In the genomic region with DNA sequence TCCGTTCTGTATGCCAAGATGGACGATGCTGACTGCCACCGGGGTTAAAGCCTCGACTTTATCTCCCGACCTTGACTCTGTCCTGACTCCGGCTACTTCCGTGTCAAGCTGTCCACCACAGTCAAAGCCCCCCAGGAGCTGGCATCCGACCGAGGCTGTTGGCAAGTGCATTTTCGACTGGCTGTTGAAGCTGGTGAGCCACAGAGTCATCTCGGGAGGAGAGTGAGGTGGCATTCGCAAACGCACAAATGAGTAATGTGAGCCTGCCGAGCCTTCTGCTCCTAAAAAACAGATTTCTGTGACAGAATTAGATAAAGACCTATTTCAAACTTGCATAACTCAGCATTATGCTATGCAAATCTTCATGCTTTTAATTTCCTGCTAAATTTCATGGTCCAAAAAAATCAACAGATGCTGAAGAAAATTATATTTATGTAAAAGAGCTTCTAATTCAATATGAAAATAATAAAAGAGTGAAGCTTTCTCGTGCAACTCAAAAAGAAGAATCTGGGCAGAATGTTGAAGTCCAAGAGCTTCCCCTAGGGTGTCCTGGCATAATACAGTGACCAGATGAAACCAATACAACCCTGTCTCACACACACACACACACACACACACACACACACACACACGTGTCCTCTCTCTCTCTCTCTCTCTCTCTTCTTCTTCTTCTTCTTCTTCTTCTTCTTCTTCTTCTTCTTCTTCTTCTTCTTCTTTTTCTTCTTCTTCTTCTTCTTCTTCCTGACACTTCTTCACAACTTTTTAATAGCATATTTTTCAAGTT, we compare ENCODE assay signal across 10 mouse cellular contexts.
A peak's percentile ranks its signal among the peaks of the same experiment; 100 is the strongest.
DNase-seq lines count a peak whose midpoint lies in the region; ATAC-seq and TF ChIP-seq lines count a peak whose summit lies in the region.
"Had no signal": no experiment of that assay in that cellular context is flagged by ENCODE, and none has a peak within 500 bp of the region (broad histone marks: within the 10 kb centered on the region; RNA-seq: fewer than 3 reads in every experiment).

No protein-coding gene starts in this region.

- 53% methylated on average over 16 of the region's 16 CpGs for WGBS in lung, embryonic 16.5 days
- WGBS in lung, postnatal 0 days = 60% methylated on average over 16 of the region's 16 CpGs
- WGBS in stomach, embryonic 16.5 days = 49% methylated on average over 16 of the region's 16 CpGs
- WGBS in midbrain, embryonic 11.5 days = 84% methylated on average over 16 of the region's 16 CpGs

- peaks cover 7% of the 10 kb centered on the region; the same call in 1 of the 2 replicates for H3K4me1 ChIP-seq in lung, embryonic 16.5 days (replicated peaks; ENCODE audit: control insufficient read depth, insufficient read depth, low read length)
- no peaks in the 10 kb centered on the region; the same call in 1 of the 2 replicates for H3K4me1 ChIP-seq in lung, postnatal 0 days (ENCODE audit: insufficient read depth, low read depth, low read length)
- no peaks in the 10 kb centered on the region for H3K4me1 ChIP-seq in stomach, embryonic 16.5 days (ENCODE audit: control insufficient read depth, insufficient read depth, low read length)
- no peaks in the 10 kb centered on the region for H3K4me1 ChIP-seq in midbrain, embryonic 11.5 days (ENCODE audit: control insufficient read depth, insufficient read depth, low read length)

- no peak for DNase-seq in lung, postnatal 0 days (ENCODE audit: low spot score)
- peak; percentile 84 for DNase-seq in cerebellum, adult 9-10 months
- peak; percentile 43 to 44 for DNase-seq in layer of hippocampus, postnatal 25 days (ENCODE audit: extremely low spot score in 1 of 2, low spot score in 1 of 2)
- DNase-seq in Muller cell, postnatal 12 days (ENCODE audit: inconsistent ontology term) = no peak
- DNase-seq in midbrain, embryonic 11.5 days (ENCODE audit: low spot score, missing footprints) = no peak
- no peak for DNase-seq in lung, postnatal 14 days
- DNase-seq: kidney, adult 9 months had no signal

- ATAC-seq in lung, embryonic 16.5 days (ENCODE audit: low read depth) = no peak
- ATAC-seq in lung, postnatal 0 days = no peak
- no peak for ATAC-seq in stomach, embryonic 16.5 days (ENCODE audit: insufficient read depth, low FRiP score)
- ATAC-seq in midbrain, embryonic 11.5 days (ENCODE audit: low FRiP score) = no peak

- H3K9me3 ChIP-seq in lung, embryonic 16.5 days (ENCODE audit: control insufficient read depth, low read length) = no peaks in the 10 kb centered on the region
- no peaks in the 10 kb centered on the region for H3K9me3 ChIP-seq in lung, postnatal 0 days (ENCODE audit: low read length)
- no peaks in the 10 kb centered on the region for H3K9me3 ChIP-seq in stomach, embryonic 16.5 days (replicated peaks; ENCODE audit: control insufficient read depth, low read length)
- H3K9me3 ChIP-seq in midbrain, embryonic 11.5 days (ENCODE audit: control insufficient read depth, low read length) = no peaks in the 10 kb centered on the region
- H3K9me3 ChIP-seq: embryonic facial prominence, embryonic 15.5 days had no signal

- 0 out of 2 replicates have a peak overlapping the region, but pooled peaks have one; percentile 10 for H3K4me2 ChIP-seq in lung, embryonic 16.5 days (ENCODE audit: low read depth, low read length)
- H3K4me2 ChIP-seq in lung, postnatal 0 days (replicated peaks; ENCODE audit: low read depth, low read length) = no peak overlapping the region
- H3K4me2 ChIP-seq in stomach, embryonic 16.5 days (ENCODE audit: low read depth, low read length) = 0 out of 2 replicates have a peak overlapping the region, but pooled peaks have one; percentile 11
- no peak overlapping the region for H3K4me2 ChIP-seq in midbrain, embryonic 11.5 days
- H3K4me2 ChIP-seq: embryonic facial prominence, embryonic 15.5 days had no signal

- H3K36me3 ChIP-seq in lung, embryonic 16.5 days (ENCODE audit: control insufficient read depth, insufficient read depth, low read length) = no peaks in the 10 kb centered on the region
- H3K36me3 ChIP-seq in lung, postnatal 0 days (ENCODE audit: insufficient read depth, low read length) = no peaks in the 10 kb centered on the region
- H3K36me3 ChIP-seq in stomach, embryonic 16.5 days (ENCODE audit: control insufficient read depth, insufficient read depth, low read length) = no peaks in the 10 kb centered on the region
- no peaks in the 10 kb centered on the region for H3K36me3 ChIP-seq in midbrain, embryonic 11.5 days (ENCODE audit: control insufficient read depth, insufficient read depth, low read length)
- H3K36me3 ChIP-seq: embryonic facial prominence, embryonic 15.5 days had no signal

- H3K4me3 ChIP-seq in lung, embryonic 16.5 days (ENCODE audit: low read length) = no peak overlapping the region
- no peak overlapping the region for H3K4me3 ChIP-seq in lung, postnatal 0 days (ENCODE audit: low read depth, low read length)
- no peak overlapping the region for H3K4me3 ChIP-seq in stomach, embryonic 16.5 days (replicated peaks; ENCODE audit: low read length)
- H3K4me3 ChIP-seq in midbrain, embryonic 11.5 days (ENCODE audit: low read depth, low read length) = no peak overlapping the region
- H3K4me3 ChIP-seq: embryonic facial prominence, embryonic 15.5 days had no signal

- H3K27ac ChIP-seq in lung, embryonic 16.5 days (ENCODE audit: low read length) = no peak overlapping the region
- no peak overlapping the region for H3K27ac ChIP-seq in lung, postnatal 0 days (ENCODE audit: low read length)
- no peak overlapping the region for H3K27ac ChIP-seq in stomach, embryonic 16.5 days (ENCODE audit: low read length)
- no peak overlapping the region for H3K27ac ChIP-seq in midbrain, embryonic 11.5 days (ENCODE audit: low read depth, low read length)
- H3K27ac ChIP-seq: embryonic facial prominence, embryonic 15.5 days had no signal

- TF ChIP-seq CTCF in lung, postnatal 0 days (IDR thresholded peaks at IDR 0.05) = no peak

- TF ChIP-seq EP300 in lung, postnatal 0 days (IDR thresholded peaks at IDR 0.05) = no peak

- no peak overlapping the region for H3K9ac ChIP-seq in lung, embryonic 16.5 days (ENCODE audit: low read length)
- no peak overlapping the region for H3K9ac ChIP-seq in lung, postnatal 0 days (replicated peaks; ENCODE audit: low read depth)
- no peak overlapping the region for H3K9ac ChIP-seq in stomach, embryonic 16.5 days (ENCODE audit: low read length)
- no peak overlapping the region for H3K9ac ChIP-seq in midbrain, embryonic 11.5 days (ENCODE audit: low read length)
- H3K9ac ChIP-seq: embryonic facial prominence, embryonic 15.5 days had no signal

- no peaks in the 10 kb centered on the region for H3K27me3 ChIP-seq in lung, embryonic 16.5 days (ENCODE audit: control insufficient read depth, insufficient read depth, low read depth, low read length)
- H3K27me3 ChIP-seq in lung, postnatal 0 days (replicated peaks; ENCODE audit: insufficient read depth, low read length) = no peaks in the 10 kb centered on the region
- no peaks in the 10 kb centered on the region for H3K27me3 ChIP-seq in stomach, embryonic 16.5 days (ENCODE audit: control insufficient read depth, insufficient read depth, low read length)
- H3K27me3 ChIP-seq in midbrain, embryonic 11.5 days (ENCODE audit: control insufficient read depth, insufficient read depth, low read length) = no peaks in the 10 kb centered on the region
- H3K27me3 ChIP-seq: embryonic facial prominence, embryonic 15.5 days had no signal

Comparison
In these comparisons a context has a peak if more than half of its experiments do, and no peak if none do; other contexts are left out.
1. H3K4me2 ChIP-seq: peak in lung, embryonic 16.5 days (single experiment) and stomach, embryonic 16.5 days (single experiment); none in lung, postnatal 0 days (single experiment) and midbrain, embryonic 11.5 days (single experiment).
2. DNase-seq: peak in cerebellum, adult 9-10 months (single experiment) and layer of hippocampus, postnatal 25 days (2 of 2); none in lung, postnatal 0 days (single experiment), Muller cell, postnatal 12 days (single experiment), midbrain, embryonic 11.5 days (single experiment) and lung, postnatal 14 days (single experiment).